Mouse (Mus musculus) right cerebral cortex, postnatal 14 days (tissue): ENCODE results near the gene Schip1.
A peak's percentile ranks its signal among the peaks of the same experiment; 100 is the strongest.

Experiments
- DNase-seq: peaks from one replicate; pipeline ENCODE4 v3.0.0; 2022

Gene Schip1

DNA sequence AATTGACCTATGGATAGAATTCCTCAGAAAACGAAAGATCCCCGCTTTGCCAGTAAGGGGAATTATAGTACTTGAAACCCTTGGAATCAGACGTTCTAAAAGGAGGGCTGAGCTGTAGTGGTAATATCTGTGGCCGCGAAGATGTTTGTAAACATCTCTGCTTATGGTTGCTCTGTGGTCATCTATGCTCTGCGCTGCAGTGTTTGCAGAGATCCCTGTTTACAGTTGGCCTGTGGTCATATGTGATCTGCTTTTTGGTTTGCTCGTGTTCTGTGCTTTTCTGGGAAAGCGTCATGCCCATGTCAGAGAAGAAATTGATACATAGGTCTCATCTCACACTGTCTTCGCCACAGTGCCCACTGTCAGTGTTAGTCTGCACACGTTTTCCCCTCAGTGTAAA lies 528.0 kb downstream of the Schip1 start:
- no peak for DNase-seq

DNA sequence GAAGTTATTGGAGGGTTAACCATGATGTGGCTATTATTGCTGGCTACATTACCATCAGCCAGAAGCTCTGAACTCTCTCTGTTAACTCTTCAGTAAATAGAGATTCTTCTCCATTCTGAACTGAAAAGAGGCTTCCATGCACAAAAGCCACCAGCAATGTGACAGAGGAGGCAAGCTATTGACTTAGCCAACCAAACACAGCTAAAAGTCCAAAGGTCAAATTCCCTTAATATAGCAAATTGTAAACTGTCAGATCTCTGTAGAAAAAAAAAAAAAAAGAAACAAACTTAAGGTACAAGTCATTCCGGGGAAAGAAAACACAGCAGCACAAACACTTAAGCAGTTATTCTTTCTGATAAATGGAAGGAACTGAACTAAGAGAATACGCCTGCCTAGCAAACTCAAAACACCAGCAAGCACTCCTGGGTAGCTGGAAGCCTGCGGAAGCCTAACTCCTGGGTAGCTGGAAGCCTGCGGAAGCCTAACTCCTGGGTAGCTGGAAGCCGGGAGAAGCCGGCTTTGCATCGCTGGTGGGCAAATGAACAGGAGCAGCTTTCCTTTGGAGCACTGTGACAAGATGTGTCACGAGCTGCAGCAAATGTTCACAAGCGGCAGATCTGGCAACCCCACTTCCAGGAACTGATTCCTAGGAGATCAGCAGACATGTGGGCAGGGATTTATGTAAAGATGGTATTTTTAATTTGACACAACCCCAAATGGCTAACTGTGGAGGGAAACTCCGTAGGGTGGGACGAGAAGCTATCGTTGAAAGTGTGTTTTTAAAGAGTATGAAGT lies 528.7 kb downstream of the Schip1 start:
- no peak for DNase-seq

DNA sequence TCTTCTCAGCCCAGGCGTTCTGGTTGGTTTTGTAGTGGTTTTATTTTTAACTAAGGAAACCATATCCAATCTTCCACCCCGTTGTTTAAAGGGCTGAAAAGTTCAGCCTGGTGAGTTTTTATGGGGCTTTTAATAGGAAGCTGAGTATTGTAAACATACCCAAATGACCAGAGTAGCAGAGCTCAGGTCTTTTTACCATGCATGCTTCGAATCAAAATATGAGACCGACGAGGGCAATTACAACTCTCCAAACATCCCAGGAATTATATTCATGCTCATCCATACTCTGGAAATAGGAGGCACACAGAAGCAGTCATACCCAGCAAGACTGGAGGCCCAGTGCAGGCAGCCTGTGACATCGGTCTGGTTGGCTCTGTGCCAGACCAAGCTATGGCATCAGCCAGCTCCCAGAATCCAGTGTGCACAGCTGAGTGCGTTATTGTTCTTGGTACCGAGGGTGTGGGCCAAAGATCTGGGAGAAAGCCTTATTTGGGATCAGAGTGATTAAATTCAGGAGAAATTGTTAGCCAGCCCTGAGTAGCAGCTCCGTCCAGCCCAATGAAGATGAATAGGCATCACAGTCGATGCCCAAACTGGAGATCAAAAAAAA lies 530.8 kb downstream of the Schip1 start:
- no peak for DNase-seq

DNA sequence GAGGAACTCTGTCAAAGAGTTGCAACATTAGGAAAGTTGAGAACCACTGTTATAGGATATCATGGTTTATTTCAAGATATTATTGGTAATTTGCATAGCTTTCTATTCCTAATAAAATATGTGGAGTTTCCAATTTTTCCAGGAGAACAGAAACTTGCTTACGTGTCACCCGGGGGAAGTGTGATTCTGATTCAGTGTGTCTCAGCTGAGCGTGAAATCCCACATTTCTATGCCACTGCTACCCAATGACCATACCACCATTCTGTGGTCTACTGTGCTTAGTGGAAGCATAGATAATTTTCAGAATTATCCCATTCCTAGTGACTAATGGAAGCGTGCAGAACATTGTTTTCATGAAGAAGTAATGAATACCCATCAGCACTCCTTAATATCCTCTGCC lies 532.3 kb downstream of the Schip1 start:
- no peak for DNase-seq

DNA sequence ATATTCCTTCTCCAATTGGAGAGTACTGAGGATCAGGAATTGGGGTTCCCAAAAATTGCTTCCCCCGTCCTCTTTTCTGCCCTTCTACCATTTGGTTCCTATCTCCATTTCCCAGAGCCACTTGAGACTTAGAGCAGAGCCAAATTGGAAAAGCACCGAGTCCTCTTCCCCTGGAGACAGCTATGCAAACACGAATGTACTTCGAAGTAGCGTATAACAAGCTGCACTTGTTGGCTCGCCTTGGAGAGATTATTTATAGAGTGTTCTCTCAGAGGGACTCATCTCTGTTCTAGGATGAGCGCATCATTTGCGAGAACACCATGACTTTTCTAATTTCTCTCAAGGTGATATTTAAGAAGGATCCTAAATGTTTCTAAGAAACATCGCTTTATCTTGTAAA lies 538.3 kb downstream of the Schip1 start:
- DNase-seq = no peak

DNA sequence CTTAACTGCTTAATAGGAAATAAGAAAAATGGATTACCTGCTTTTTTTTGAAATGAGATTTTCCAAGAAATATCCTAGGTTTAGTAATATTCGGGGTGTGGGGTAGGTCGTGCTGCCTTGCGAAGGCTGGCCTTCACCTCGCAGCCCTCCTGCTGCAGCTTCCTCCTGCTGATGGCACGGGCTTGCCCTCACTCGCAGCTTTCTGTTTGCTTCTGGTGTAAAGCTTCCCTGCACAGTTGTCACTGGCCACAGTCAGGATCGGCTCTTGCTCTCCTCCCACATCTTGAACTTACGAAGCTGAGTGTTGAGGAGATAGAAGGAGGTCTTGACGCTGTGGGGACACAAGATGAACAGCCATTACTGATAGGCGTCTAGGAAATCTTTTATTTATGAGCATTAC lies 539.9 kb downstream of the Schip1 start:
- DNase-seq = no peak

DNA sequence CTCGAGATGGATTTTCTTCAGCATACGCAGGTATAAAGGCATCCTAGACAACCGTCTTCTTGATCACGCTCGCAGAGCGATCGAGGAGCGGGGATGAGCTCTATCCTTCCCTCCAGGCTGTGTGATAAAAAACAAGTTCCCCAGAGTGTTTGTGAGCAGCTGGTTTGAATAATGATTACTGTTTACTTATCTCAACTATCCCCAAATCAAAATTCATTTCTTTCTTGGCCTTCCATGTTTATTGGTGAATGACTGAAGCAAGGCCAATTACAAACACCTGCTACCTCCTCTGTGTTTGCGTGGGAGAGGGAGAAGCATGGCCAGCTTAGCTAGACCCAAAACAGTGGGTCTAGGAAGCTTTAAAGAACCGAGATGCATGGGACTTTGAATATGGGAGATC lies 540.4 kb downstream of the Schip1 start:
- no peak for DNase-seq

DNA sequence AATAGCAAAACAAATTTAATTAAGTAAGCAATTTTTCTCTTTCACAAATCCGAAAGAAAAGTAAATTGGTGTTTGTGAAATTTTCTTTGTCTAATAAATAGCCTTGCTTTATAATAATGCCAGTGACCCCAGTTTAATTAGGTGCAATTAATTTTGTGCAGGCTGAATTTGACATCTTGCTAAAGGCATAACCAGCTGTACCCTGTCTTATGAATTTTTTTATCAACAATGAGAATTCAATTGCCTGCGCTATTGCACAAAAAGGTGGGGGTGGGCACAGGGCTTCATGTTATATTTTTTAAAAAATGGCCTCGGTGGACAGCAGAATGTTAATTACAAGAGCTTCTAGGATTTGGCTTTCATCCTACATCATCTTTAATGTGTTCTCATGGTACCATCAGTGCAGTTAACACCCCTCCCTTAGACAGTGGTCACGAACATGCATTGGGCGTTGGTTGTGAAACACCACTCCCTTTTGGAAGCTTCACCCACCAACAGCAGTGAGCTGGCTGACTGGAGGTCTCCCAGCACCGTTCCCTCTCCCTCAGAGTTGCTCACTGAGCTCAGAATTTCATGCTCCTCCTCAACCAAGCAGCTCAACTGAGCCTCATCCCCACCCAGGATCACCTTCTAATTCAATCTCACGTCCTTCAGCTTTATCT lies 541.5 kb downstream of the Schip1 start:
- DNase-seq = no peak

DNA sequence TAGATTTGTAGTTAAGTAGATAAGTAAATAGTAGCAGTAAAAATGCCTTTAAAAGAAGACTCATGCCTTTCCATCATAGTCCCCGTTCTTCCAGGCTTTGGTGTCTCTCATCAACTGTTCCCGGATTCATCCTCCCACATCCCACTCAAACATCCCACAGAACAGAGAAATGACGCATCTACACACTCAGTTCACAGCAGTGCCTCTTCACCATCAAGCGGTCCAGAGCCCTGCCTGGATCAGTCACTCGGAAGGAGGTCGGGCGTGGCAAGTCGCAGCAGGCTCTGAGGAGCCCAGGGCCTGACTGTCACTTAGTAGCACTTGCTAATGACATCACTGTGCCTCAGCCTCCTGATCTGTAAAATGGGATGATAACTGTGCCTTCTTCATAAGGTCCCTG lies 542.1 kb downstream of the Schip1 start:
- DNase-seq = no peak

DNA sequence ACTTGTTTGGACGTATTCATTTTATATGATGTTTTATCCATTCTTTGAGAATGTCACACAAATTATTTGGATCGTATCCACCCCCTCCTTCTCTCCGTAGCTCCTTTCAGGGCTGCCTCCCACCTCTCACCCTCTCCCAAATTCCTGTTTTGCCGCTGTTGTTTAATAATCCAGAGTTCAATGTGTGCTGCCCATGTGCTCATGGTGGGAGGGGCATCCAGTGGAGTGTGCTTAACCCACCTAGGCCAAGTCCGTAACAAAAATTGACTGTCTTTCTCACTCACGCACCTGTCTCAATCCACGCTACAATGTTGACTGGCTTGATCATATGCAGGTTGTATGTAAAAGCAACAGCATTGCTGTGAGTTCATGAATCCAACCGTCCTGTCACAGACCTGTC lies 542.7 kb downstream of the Schip1 start:
- DNase-seq = no peak

DNA sequence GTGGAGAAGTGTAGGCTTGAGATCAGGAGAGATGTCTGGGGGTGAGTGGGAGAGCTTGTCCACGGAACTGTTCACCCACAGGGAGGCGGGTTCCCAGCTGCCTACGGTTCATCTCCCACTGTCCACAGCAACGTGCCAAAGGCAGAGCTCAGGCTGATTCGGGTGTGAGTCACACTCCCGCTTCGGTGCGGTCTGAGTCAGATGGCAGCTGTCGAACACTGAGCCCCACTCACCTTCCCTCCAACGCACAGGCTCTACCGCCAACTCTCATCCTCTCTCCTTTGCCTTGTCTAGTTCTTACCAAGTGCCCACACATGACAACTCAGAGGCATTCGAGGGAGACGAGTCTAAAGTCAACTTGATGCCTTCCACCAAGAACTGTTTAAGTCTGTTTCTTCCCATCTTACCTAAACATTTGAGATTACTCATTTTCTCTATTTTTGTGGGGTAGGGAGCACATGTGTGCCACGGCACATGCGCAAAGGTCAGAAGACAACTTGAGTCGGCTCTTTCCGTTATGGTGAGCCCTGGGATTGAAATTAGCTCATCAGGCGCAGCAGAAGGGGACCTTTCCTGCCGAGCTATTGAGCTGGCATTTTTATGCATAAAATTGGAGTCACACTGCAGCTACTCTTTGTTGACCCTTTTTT lies 544.4 kb downstream of the Schip1 start:
- DNase-seq = peak; percentile 57

DNA sequence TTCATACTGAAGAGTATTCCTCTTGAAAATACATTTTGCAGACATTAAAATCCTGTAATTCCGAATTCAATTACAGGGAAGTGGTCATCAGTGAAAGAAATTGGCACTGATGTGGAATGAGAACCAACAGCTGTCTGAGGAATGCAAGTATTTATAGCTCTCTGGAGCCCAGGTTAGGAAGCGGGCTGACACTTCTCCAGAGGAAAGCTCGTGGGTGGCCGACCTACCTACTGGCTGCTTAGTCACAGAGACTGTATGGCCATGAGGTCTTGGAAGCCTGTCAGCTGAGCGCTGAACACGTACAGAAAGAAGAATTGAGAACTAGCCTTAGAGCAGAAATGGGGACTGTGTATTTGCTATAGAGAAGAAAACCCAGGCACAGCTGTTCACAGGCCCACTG lies 545.4 kb downstream of the Schip1 start:
- DNase-seq = no peak

DNA sequence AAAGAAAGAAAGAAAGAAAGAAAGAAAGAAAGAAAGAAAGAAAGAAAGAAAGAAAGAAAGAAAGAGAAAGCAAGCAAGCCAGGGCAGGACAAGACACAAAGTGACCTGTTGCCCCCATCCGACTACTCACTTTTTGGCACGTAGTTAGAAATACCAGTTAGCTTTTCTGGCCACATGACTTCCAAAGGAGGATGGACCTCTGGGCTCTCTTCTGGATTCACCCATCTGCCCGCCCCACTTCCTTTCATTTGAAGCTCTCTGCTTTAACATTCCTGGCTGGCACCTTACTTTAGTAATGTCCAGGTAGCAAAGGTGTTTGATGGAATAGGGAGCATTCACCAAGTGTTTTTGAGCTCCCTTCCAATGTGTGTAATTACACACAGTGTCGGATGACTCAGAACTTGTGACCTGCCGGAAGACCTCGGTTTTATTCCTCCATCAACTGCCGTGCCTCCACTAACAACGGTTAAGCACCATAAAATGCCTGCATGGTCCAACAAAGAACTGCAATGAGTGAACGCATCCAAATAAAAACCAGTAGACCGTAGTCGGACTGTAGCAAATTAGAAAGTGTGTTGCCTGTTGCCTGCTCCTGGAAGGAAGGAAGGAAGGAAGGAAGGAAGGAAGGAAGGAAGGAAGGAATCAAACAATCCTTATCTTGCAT lies 546.1 kb downstream of the Schip1 start:
- DNase-seq = no peak

DNA sequence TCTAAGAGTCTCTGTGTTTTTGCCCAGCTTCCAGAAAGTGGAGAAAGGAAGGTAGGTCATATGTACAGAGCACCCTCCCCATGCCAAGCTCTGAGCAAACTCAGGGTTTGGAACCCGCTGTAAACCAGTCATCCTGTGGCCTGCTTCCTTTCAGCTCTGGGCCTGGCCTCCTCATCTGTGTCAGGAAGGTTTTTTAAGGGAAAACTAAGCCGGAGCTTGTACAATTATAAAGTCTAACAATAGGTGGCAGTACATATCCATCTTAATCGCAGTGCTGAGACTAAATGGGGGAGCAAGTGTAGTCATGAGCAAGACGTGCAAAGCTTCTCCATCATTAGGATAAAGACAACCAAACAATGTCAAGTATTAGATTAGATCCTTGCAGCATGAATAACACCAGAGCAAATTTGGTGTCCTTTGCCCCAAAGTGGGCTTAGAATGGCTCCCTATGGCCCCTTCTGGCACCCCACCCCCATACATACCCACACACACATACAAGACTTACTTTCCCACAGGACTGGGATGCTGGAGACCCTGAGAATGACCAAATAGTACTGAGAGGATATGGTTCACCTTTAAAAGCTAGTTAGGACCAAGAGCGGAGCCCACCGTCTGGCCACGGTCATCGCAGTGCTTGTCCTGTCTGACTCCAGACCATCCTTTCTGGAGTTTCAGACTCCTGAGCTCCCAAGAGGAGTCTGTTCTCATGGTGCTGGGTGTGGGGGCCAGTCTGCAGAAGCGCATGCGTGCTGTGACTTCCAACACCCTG lies 550.6 kb downstream of the Schip1 start:
- no peak for DNase-seq

DNA sequence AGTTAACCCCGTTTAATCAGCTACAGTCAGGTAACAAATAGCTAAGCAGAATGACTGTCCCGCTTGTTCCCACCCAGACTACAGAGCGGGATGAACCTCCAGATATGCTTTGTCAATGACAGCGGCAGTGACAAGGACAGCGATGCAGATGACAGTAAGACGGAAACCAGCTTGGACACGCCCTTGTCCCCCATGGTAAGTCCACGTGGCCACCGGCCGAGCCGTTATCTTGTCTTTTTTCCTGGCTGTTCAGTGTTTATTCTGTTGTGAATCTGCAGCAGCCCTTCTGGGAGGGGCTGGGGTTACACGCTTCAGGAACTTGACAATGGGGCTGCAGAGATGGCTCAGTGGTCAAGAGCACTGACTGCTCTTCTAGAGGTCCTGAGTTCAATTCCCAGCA lies 551.8 kb downstream of the Schip1 start:
- no peak for DNase-seq

DNA sequence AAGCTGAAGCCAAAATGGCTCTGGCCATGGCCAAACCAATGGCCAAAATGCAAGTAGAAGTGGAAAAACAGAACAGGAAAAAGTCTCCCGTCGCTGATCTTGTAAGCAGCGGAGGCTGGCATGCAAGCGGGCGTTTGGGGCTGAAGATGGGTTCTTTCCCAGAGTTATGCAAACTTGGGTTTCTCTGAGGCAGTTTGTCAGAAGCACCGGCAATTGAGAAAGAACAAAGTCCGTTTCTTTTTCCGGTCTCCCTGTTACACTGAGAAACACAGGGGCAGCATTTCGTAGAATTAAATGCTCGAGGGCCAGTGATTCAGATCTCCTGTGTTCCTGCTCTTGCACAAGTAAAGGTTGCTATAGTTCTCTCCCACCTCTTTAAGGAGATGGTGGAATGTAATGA lies 553.1 kb downstream of the Schip1 start:
- DNase-seq = no peak

DNA sequence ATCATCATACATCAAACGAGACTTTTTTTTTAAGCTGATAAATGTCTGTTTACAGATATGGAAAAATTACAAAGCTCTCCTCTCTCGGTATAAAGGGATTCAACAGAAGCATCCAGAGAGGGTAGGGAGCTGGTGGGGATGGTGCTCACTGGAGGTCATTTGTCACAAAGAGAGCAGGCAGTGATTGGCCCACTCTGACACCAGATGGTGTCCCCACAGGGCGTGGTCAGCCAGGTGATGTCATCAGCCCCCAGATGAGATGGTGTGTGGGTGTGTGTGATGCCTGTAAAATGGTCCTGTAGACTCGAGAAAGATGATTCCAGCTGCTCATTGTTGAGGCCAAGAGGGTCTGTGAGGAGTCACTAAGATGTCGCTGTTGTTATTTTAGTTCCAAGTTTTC lies 554.5 kb downstream of the Schip1 start:
- no peak for DNase-seq

DNA sequence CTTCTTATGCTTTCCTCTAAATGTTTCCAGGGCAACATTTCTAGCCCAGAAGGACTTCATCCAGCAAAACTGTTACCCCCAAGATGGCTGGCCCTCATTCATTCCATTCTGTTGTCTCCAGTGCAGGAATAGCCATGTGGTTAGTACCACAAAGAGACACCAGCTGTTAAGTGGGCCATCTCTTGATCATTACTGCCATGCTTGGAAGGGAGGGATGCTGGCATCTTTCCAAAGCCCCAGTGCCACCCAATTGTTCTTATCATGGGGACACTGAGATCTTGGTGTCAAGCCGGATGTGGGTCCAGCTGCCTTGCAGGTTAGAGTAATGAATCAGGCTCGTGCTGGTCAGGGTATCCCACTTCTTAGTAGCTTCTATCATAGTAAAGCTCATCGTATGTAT lies 557.4 kb downstream of the Schip1 start:
- no peak for DNase-seq

DNA sequence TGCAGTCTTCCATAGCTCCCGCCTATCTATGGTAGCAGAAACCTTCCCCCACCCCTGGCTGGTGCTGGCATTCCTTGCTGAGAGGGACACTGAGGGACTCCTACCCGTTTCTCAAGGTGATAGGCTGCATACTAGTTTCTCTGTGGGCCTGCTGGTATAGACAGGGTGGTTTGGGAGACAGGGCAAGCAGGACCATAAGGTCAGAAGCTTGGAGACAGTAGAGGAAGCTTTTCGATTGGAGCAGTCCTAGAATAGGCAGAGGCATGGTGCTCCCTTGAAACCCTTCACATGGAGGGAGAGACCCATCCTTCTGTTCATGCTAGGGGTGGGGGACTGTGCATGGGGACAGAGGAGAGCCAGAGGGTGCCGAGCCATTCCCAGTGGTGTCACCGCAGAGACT lies 558.4 kb downstream of the Schip1 start:
- DNase-seq = no peak

DNA sequence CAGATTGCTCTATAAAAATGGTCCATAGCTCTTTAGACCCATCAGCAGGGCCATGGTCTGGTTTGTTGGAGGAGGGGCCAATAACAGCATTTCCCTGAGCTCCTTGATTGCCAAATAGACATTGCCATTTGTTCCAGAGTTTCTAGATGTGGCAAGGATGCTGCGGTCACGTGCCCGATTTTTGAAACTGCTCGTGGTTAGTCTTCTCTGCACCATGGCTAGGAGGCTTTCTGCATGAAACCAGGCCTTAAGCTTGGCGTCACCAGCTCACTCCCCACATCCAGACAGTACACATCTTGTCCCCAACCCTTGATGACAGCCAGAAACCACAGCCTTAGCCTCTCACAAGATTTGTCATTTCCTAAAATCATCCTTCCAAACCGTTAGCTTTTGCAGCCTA lies 559.9 kb downstream of the Schip1 start:
- no peak for DNase-seq

DNA sequence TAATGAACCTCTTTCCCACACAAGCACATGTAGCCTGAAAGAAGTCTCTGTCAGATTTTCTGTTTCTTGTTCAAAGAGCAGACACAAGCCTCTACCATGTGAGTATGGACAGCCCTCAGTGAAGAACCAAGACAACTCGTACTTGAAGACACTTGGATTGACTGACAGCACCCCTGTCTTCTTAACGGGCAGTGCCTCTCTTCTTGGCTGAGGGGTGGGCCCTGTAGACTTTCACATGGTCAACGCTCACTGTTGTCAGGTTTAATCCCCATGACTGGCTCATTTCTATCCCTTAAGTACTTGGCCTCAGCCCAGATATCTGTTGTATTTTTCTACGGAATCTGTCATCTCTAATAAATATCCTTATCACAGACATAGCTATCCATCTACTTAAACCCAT lies 565.7 kb downstream of the Schip1 start:
- no peak for DNase-seq

DNA sequence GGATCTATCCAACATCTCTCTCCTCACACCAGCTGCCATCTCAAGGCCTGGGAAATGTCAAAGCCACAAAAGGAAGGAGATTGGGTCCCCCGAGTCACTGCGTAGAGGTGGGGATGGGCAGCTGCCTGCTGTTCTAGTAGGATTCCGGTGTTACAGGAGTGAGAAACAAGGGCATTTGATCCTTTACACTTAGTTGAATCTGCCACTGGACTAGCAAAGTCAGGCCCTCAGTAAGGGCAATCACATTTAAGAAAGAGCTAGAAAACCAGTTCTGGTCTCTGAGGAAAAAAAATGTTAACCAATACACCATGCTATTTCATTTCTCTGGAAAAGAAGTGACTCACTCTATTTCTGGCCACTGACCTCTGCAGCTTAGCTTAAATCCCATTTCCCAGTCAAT lies 566.2 kb downstream of the Schip1 start:
- no peak for DNase-seq

DNA sequence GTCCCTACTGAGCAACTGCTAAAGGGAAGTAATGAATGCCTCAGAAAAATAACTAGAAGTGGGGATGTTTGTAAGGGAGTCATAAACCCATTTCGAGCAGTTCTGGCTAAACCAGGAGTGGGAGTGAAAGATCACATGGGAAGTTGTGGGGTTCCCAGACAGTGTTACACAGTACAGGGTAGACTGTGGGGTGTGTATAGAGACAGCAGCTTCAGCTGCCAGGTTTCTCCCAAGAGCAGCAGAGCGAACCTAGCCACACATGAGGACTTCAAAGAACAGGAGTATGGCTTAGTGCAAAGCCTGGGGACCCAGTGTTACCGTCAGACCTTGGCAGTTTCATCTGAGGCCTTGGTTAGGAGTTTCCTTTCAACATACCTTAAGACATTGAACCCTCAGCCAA lies 568.1 kb downstream of the Schip1 start:
- DNase-seq = no peak
